Mouse (Mus musculus): ENCODE results near the gene Frmd5. TPM values are rescaled to one million over a fixed set of nuclear protein-coding genes. Genes with fewer than 3 reads are reported as not detected.

The Frmd5 gene
- polyA plus RNA-seq, 1 experiment = 28.2 TPM

DNA sequence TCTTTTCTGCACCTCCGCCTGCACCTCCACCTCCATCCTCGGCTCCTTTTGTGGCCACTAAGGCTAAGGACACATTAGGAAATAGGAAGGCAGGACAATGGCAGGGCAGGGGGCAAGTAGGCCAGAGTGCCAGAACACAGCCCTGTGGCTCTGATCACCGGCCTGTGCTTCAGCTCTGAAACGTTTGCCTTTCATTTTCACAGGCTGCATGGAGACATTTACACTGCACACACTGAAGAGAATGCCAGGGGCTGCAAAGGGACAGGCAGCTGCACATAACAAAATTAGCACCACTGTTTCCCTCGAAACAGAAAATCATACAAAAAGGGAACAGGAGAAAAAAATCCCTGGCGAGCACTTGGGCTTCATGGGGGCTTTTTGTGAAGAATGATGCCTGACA lies 107.6 kb downstream of the Frmd5 start:
- DNase-seq (ENCODE audit: extremely low spot score in 1 of 2, low spot score in 1 of 2) = no peak

DNA sequence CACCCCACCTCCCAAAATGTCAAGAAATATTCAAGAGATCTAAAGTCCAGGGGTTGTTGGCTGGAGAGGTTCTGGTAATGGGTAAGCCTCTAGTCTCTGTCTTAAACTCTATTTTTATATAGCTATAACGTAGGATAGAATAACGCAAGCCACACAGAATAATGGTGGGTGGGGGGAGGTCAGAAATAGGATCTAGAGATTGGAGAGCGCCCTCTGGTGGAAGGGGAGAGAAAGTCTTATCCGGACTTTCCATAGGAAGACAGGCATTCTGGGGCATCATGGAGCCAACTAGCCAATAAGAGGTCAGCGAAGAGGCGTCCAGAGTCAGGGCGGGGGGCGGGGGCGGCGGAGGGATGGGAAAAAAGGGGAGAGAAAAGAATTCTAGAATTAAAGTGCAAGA lies 111.5 kb downstream of the Frmd5 start:
- DNase-seq (ENCODE audit: extremely low spot score in 1 of 2, low spot score in 1 of 2) = no peak

DNA sequence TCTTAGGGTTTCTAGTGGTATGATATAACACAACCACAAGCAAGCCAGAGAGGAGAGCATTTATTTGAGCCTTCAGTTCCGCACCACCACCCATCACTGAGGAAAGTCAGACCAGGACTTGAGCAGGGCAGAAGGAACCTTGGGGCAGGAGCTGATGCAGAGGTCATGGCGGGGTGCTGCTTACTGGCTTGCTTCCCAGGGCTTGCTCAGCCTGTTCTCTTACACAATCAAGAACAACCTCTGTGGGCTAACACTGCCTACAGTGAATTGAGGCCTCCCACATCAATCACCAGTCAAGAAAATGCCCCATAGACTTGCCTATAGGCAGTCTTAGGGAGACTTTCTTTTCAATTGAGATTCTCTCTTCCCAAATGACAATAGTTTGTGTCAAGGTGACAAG lies 118.8 kb downstream of the Frmd5 start:
- no peak for DNase-seq (ENCODE audit: extremely low spot score in 1 of 2, low spot score in 1 of 2)

DNA sequence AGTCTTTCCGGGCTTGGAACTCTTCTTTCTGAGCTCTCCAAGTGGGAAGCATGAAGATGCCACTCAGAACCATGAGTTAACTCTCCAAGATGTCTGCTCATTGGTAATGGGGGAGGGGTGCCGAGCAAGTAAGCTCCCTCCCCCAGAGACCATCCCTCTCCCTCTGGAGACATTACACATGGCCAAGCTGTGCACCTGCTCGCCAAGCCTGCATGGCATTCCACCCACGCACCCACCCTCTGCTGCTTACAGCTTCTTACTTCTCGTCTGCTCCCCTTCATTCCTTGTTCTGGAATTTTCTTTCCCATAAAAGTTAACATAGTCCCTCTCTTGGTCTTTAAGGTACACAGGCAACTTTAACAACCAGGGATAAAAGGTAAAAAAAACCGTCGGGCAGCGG lies 123.3 kb downstream of the Frmd5 start:
- DNase-seq (ENCODE audit: extremely low spot score in 1 of 2, low spot score in 1 of 2) = peak in 1 of 2 experiments; percentile 48

DNA sequence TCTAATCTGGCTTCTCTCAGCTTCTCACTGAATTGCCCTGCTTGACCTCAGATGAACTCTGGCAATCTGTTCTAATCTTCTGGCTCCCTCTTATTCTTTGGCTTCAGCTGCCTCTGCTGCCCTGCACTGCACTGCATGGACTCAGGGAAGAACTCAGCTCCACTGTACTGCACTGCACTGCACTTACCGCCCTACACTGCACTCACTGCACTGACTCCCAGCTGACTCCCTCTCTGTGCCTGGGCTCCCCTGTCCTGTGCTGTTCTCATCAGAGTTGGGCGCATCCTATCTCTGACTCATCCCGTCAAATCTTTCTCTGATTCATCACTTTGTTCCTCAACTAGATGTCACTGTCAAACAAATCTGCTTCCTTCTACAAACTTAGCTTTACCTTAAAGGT lies 124.5 kb downstream of the Frmd5 start:
- no peak for DNase-seq (ENCODE audit: extremely low spot score in 1 of 2, low spot score in 1 of 2)

DNA sequence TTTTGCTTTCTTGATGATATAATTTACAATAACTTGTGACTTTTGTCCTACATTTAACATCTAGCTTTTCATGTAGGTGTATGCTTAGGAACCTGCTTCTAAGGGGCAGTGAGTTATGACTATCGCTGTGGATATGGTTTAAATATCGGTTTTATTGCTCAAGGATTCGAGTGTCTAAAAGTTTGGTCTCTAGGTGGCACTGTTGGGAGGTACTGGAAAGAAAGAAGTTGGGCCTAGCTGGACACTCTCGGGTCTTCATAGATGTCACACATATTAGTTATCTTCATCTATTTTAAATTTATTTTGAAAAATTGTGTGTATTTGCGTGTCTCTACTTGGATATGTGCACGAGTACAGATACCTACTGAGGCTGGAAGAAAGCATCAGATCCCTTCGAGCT lies 127.2 kb downstream of the Frmd5 start:
- DNase-seq (ENCODE audit: extremely low spot score in 1 of 2, low spot score in 1 of 2) = peak in 1 of 2 experiments; percentile 55

DNA sequence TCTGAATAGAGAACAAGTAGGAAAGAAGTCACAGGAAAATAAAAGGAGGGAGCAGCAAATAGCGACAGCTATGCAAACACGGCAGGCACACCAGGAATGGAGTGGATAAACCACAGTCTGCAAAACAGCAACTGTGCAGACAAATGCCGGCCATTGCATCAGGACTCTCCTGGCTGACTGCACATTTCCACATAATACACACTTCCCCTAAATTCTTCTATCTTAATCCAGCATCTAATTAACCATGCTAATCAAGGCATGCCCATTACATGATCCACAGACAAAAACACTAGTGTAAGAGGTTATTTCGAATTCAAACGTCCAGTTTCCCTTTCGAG lies 129.3 kb downstream of the Frmd5 start:
- DNase-seq (ENCODE audit: extremely low spot score in 1 of 2, low spot score in 1 of 2) = no peak

DNA sequence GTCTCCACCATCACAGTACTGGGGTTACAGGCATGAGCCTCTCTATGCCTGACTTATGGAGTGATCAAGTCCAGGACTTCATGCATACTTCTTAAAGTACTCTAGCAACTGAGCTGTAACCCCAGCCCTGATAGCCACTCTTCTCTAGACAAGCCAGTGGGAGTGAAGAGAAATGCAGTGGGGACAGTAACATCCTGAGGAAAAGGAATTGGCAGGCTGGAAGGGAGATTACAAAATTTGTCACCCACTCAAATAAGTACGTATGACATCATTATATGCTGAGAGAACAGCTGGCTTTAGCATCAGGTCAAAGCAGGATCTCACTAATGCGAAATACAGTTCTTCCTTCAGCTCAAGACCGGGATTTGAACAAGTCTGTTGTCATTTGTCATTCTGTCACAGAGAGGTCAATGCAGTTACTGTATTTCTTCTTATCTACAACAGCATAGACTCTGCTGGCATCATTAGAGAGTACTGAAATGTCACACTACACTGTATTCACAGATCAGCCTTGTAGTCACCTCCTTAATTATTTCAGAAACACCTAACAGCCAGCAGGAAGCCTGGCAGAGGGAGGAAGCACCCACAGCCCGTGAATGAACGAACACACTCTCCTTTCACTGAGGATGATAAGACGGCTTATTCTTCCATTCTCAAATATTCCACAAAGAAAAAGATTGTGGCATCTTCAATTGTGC lies 129.8 kb downstream of the Frmd5 start:
- DNase-seq (ENCODE audit: extremely low spot score in 1 of 2, low spot score in 1 of 2) = no peak

DNA sequence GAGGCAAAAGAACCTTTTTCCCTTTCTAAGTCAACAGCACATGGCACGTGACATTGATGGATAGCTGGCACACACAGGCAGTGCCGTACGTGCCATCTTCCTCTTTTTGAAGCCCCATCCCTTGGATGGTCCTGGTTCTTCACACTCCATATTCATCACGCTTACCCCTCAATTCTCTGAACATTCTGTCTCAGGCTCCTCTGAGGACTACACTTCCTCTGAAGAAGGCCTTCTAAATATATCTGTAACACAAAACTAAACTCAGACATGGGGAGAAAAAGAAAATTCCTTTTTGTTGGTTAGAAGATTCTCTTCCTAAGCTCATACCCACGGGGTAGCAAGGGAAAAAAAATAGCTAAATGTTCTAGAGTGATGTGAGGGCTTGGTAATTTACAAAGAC lies 131.0 kb downstream of the Frmd5 start:
- DNase-seq (ENCODE audit: extremely low spot score in 1 of 2, low spot score in 1 of 2) = no peak

DNA sequence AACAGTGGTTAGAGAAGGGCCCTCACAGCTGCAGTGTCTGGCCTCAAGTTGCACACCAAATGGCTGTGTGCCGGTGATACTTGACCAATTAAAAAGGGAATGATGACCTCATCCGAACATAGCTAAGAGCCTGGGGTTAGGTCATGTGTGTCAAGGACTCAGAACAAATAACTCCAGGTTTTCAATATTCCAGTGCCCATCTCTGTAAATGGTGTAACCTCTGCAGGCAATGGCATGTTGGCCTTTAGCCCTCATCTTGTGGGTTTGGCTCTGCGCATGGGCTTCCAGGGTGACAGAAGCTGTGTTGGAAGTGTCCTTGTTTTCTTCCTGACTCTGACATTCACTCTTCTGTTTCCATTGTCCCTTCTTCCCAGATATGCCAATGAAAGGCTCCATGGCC lies 131.8 kb downstream of the Frmd5 start:
- DNase-seq (ENCODE audit: extremely low spot score in 1 of 2, low spot score in 1 of 2) = no peak

DNA sequence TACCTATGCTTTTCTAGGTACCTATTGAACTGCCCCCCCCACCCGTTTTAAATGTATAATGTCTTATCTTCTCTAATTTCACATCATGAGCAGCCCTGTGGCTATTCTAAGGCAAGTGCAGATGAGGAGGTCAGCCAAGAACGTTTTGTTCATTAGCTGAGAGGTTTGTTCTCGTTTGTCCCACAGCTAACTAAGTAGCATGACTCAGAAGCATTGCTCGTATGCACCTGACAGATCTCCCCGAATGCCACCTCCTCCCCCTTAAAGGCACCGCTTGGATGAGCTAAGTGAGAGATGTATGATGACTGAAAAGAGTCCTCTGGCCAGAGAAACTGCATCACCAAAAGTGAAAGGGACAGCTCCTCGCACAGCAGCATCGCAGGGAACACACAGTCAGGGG lies 132.7 kb downstream of the Frmd5 start:
- no peak for DNase-seq (ENCODE audit: extremely low spot score in 1 of 2, low spot score in 1 of 2)

DNA sequence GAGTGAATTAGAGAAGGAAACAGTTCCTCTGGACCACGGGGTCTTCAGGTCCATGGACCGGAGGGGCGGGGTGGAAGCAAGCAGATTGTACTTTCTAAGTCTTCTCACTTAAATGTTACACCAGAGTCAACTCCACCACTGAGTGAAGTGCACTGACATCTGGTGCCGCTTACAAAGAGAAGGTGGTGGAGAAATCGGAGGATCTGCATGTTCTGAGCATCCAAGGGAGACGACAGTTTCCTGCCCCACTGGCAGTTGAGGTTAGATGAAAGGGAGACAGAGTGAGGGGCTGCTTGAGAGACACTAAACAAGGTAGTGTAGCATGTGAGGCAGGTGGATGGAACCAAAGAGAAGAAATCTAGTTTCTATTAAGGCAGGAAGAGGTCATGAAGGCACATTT lies 137.0 kb downstream of the Frmd5 start:
- no peak for DNase-seq (ENCODE audit: extremely low spot score in 1 of 2, low spot score in 1 of 2)

DNA sequence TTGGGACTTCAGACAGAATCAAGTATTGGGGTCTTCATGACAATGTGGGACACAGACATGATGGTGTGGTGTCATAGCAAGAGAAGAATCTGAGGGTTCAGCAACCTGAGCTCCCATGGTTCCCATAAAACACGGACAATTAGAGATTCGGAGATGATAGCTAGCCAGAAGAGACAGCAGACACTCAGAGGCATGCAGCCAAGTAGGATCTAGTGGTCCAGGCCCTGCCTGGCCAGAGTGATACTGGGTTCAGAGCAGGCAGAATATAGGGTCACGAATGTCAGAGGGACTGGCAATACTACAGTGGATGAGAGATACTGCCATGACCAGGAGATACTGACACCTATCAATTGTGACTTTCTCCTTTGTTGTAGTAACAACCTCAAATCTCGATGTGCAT lies 138.6 kb downstream of the Frmd5 start:
- DNase-seq (ENCODE audit: extremely low spot score in 1 of 2, low spot score in 1 of 2) = no peak

DNA sequence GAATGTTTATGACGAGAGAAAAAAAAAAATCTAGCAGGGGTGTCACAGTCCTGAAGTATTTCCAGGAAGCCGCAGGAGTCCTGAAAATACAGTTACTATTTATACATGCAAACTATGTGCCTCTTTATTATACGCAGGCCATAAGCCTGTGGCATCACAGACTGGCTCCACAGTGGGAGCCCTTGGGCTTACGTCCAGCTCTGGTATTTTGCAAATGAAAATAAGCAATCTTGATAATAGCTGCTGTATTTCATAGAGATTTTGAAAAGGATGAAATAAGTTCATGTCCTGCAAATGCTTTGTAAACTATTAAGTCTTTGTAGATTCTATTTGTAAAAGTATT lies 145.8 kb downstream of the Frmd5 start:
- no peak for DNase-seq (ENCODE audit: extremely low spot score in 1 of 2, low spot score in 1 of 2)

DNA sequence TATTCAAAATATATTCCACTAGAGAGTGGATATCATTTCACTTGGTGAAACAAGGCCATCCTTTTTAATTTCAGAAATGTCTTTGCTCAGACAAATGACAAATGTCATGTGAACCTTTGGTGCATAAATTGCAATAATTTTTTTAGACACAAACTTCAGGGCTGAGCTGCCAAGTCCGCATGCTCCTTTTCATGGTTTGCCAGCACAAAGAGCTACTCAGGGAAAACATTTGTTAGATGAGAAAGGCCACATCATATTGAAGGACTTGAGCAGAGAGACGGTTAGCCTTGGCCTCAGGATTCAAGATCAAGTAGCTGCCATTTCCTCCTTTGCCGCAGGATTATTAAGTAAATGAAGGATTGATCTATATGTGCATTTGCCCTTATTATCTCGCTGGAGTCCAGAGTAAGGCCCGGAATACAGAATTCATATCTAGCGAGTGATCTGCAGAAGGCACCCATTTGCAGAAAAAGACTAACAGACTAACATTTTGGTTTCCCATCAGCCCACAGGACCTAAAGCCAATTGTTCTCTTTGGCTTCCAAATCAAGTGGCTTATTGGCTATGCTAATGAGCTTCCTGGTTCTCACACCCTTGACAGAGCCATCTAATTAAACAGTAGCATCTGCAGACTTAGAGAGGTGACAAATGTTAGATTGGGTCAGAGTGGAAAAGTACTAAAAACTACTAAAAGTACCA lies 146.3 kb downstream of the Frmd5 start:
- DNase-seq (ENCODE audit: extremely low spot score in 1 of 2, low spot score in 1 of 2) = no peak

DNA sequence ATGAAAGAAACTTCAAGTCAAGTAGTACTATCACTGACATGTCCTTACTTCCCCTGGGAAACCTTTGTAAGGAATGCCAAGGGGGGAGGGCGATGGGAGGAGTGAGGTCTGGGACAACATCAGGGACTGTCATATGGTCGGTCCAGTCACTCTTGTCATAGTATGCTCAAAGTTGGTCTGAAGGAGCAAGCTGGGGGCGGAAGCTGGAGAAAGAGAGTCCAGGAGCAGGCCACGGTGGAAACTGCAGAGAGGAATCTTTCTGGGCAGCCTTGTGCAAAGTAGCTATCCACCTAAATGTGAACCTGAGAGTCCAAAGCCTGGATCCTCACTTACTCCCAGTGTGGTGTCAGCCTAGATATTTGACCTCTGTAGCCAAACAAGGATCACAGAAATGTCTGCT lies 147.5 kb downstream of the Frmd5 start:
- no peak for DNase-seq (ENCODE audit: extremely low spot score in 1 of 2, low spot score in 1 of 2)

DNA sequence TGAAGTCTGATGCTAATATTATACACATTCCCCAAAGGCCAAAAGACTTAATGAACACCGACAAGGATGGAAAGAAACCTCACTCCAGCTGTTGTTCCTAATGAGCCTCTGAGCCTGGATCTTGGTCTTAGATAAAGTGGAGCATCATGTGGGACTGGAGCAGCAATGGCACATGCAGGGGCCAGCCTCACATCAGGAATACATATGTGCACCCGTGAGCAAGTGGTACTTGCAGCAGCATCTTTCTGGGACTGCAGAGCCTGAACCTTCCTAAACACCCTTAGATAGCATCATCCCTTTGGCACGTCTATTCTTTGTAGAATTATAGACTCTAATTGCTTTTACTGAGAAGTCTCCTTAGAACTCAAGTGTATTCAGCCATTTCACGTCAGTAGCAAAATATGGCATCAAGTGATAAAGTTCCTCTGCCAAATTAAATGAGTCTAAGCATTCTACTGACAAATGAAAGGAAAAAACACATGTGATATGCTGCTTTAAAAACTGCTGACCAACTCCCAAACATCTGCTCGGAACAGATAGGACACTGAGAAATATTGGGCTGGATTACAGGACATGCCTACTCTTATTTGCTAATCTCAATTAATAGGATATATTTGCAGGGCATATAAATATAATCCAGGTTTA lies 148.6 kb downstream of the Frmd5 start:
- no peak for DNase-seq (ENCODE audit: extremely low spot score in 1 of 2, low spot score in 1 of 2)

DNA sequence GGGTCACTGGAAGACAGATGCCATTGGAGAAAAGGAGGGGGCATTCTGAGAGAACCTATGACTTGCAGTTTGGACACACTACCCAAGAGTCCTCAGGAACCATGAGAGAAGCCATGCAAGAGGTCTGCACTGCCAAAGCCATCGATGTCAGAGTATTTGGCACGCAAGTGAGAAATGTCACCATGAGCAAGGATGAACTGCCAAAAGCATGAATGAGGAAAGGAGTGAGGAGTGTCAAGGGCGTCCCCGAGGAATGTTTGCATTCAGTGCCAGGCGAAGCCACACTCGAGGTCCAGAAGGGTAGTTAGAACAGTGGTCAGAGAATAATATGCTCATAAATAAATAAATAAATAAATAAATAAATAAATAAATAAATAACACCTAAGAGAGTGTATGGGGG lies 150.9 kb downstream of the Frmd5 start:
- no peak for DNase-seq (ENCODE audit: extremely low spot score in 1 of 2, low spot score in 1 of 2)

DNA sequence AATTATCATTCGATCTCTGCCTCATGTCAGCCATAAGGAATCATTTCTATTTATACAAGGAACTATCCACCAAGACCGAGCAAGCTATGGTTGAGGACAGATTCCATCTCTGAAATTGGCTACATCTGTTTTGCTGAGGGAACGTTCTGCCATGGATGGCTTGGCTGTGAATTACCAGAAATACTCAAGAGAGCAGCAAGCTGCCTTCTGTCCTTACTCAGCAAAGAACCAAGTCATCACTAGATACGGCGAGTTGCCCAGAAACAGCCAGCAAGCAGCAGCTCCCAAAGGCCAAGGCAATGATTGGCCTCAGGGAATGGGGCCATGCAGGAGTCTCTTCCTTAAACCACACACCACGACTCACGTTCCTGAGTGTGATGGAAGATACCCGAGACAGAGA lies 151.8 kb downstream of the Frmd5 start:
- DNase-seq (ENCODE audit: extremely low spot score in 1 of 2, low spot score in 1 of 2) = peak in 1 of 2 experiments; percentile 52

DNA sequence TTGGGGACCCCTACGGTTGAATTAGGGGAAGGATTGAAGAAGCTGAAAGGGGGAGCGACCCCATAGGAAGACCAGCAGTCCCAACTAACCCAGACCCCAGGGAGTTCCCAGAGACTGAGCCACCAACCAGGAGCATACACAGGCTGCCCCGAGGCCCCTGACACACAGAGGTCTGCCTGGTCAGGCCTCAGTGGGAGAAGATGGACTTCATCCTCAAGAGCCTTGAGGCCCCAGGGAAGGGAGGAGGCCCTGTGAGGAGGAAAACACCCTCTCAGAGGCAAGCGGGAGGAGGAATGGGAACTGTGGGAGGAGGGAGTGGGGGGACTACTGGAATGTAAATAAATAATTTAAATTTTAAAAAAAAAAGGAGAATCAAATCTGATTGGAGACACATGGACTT lies 160.4 kb downstream of the Frmd5 start:
- no peak for DNase-seq (ENCODE audit: extremely low spot score in 1 of 2, low spot score in 1 of 2)

DNA sequence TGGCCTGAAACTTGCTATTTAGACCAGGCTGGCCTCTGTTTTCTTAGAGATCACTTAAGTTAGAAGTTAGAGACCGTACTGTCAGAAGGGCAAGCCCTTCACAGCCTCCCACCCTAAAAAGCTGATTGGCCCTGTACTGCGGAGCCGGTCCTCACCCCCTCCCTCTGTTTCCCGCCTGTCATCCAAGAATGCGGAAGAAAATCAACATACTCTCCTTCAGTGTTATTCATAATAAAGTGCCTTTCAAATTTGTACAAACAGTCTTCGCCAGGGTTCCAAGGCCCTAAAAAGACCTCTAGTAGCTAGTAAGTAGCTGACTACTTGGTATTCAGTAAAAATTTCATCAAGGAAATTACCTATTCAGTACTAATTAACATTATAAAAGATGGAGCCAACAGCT lies 164.0 kb downstream of the Frmd5 start:
- DNase-seq (ENCODE audit: extremely low spot score in 1 of 2, low spot score in 1 of 2) = no peak

DNA sequence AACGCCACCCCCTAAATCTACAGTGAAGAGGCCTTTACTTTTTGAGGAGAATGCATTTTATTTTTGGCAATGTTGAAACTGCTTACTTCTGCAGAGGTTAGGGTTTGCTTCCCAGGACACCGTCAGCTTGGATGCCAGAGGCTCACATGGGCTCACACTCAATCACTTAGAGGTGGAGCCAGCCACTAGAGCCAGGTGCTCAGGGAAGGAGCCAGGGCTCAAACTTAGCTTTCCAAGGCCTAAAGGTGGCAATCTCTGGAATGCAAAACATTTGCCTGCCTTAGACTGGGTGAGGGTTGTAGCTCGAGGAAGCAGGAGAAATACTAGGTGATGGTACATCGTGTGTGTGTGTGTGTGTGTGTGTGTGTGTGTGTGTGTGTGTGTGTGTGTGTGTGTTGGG lies 174.8 kb downstream of the Frmd5 start:
- no peak for DNase-seq (ENCODE audit: extremely low spot score in 1 of 2, low spot score in 1 of 2)
